Mouse (Mus musculus) heart, embryonic 10.5 days (tissue): ENCODE results near the gene Scube2. TPM values are rescaled to one million over a fixed set of nuclear protein-coding genes. Genes with fewer than 3 reads are reported as not detected.

Experiments
- DNase-seq: peaks from one replicate; pipeline ENCODE4 v3.0.0-alpha.2; 2017; ENCODE audit warnings: low spot score
- H3K27ac ChIP-seq: fragments of 300-500 bp; sonication (generic); 2 replicates; pipeline ENCODE4 v1.5.1; 2016; ENCODE audit warnings: mild to moderate bottlenecking
- H3K27me3 ChIP-seq: fragments of 300-500 bp; sonication (generic); 2 replicates; pipeline ENCODE4 v1.6.1; 2016; ENCODE audit warnings: mild to moderate bottlenecking; ENCODE audit not compliant: poor library complexity, insufficient read depth, severe bottlenecking
- H3K36me3 ChIP-seq: fragments of 300-500 bp; sonication (generic); 2 replicates; pipeline ENCODE4 v1.6.1; 2016; ENCODE audit warnings: mild to moderate bottlenecking, moderate library complexity
- H3K4me1 ChIP-seq: fragments of 300-500 bp; sonication (generic); 2 replicates; pipeline ENCODE4 v1.6.1; 2016; ENCODE audit warnings: mild to moderate bottlenecking
- H3K4me3 ChIP-seq: fragments of 300-500 bp; sonication (generic); 2 replicates; pipeline ENCODE4 v1.5.1; 2016; ENCODE audit warnings: mild to moderate bottlenecking, moderate library complexity
- H3K9me3 ChIP-seq: fragments of 300-500 bp; sonication (generic); 2 replicates; pipeline ENCODE4 v1.6.1; 2016; ENCODE audit warnings: mild to moderate bottlenecking, moderate library complexity
- WGBS: fragments of 180-500 bp; shearing (Covaris S2); methylation state at CpG from one replicate; pipeline ENCODE4 v1.1.7; 2016; 5-methylcytosine and 5-hydroxymethylcytosine counted together
- polyA plus RNA-seq: library from polyadenylated mRNA; unstranded; fragments of >200 nt; fragmentation: Nextera tagmentation; extraction: Ambion mirVana; gene quantifications from 2 replicates; pipeline ENCODE4 v1.2.1, GENCODE M21; 2016

The Scube2 gene
- polyA plus RNA-seq, 1 experiment from 2014 or later = 4.7 TPM

DNA sequence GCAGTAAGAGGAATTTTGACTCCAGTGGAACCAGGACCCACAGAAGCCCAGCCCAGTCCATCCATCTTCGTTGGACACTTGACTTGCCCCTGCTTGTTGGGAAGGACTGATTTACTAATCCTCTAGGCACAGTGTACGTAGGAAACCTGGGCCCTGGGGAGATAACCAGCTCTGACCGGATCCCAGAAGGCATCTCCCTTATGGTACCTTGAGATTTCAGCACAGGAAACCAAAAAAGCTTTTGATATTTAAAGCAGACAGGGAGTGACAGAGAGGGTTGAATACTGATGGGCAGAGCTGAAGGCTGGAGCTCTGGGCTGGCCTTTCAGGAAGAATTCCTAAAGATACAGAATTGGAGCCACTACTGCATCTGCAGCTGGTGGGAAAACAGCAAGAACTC is 10.1 kb upstream of the Scube2 start:
- no peak for DNase-seq
- Histone ChIP-seq H3K27me3 (no peaks in the 10 kb centered on the region), H3K36me3 (no peaks in the 10 kb centered on the region), H3K9me3 (no peaks in the 10 kb centered on the region), H3K27ac (no peak overlapping the region), H3K4me3 (no peak overlapping the region), H3K4me1 (peaks cover 10% of the 10 kb centered on the region)
- WGBS = 43% methylated on average over 3 of the region's 3 CpGs

DNA sequence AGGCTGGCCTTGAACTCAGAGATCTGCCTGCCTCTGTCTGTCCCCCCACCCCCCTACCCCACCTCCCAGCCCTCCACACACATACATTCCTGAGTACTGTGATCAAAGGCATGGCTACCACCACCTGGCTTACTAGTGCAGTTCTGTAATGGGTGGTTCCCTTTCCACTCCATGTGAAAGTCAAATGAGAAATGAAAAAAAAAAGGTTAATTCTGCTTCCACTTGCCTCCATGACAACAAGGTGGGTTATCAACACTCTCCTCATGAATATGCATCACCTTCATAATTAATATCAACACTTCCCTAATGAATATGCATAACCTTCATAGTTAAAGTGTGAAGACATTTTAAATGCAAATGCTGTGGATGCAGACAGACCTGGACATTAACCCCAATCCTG is 9.6 kb upstream of the Scube2 start:
- no peak overlapping the region for H3K4me3 ChIP-seq
- no peaks in the 10 kb centered on the region for H3K36me3 ChIP-seq
- no peak overlapping the region for H3K27ac ChIP-seq
- H3K9me3 ChIP-seq = no peaks in the 10 kb centered on the region
- peaks cover 10% of the 10 kb centered on the region for H3K4me1 ChIP-seq
- DNase-seq = no peak
- no peaks in the 10 kb centered on the region for H3K27me3 ChIP-seq

DNA sequence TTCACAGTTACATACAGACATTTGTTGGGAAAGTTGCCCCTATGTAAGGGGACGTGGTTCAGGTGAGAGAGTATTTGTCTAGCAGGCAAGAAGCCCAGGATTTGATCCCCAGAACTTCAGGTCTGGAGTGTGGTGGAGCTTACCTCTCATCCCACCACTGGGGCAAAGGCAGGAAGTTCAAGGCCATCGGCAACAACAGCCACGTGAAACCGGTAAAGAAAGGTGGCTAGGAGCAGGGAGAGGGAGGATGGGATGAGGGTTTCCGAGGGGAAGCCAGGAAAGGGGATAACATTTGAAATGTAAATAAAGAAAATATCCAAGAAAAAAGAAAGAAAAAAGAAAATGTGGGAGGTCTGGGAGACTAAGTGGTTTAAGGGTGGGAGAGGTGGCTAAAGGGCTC is 7.7 kb upstream of the Scube2 start:
- H3K27ac ChIP-seq = no peak overlapping the region
- no peak for DNase-seq
- H3K4me3 ChIP-seq = no peak overlapping the region
- H3K9me3 ChIP-seq = no peaks in the 10 kb centered on the region
- H3K4me1 ChIP-seq = peaks cover 7% of the 10 kb centered on the region
- no peaks in the 10 kb centered on the region for H3K36me3 ChIP-seq
- WGBS = 58% methylated on average over 5 of the region's 5 CpGs
- no peaks in the 10 kb centered on the region for H3K27me3 ChIP-seq

GRCm38 (mm10) chr7:109871232-109871631 is 5.8 kb upstream of the Scube2 start:
- peaks cover 10% of the 10 kb centered on the region; the same call in 1 of the 2 replicates for H3K27me3 ChIP-seq
- no peak overlapping the region for H3K27ac ChIP-seq
- H3K4me1 ChIP-seq = peaks cover 12% of the 10 kb centered on the region
- no peaks in the 10 kb centered on the region for H3K36me3 ChIP-seq
- DNase-seq = no peak
- no peaks in the 10 kb centered on the region for H3K9me3 ChIP-seq
- H3K4me3 ChIP-seq = no peak overlapping the region
- WGBS = 67% methylated on average over 5 of the region's 5 CpGs

- no peaks in the 10 kb centered on the region for H3K9me3 ChIP-seq
- H3K4me1 ChIP-seq = peaks cover 35% of the 10 kb centered on the region
- 17% methylated on average over 3 of the region's 3 CpGs for WGBS
- no peaks in the 10 kb centered on the region for H3K36me3 ChIP-seq
- DNase-seq = no peak
- no peak overlapping the region for H3K4me3 ChIP-seq
- peaks cover 35% of the 10 kb centered on the region for H3K27me3 ChIP-seq
- no peak overlapping the region for H3K27ac ChIP-seq
Measured at GRCm38 (mm10) chr7:109868498-109868897, 3.0 kb upstream of the Scube2 start.

DNA sequence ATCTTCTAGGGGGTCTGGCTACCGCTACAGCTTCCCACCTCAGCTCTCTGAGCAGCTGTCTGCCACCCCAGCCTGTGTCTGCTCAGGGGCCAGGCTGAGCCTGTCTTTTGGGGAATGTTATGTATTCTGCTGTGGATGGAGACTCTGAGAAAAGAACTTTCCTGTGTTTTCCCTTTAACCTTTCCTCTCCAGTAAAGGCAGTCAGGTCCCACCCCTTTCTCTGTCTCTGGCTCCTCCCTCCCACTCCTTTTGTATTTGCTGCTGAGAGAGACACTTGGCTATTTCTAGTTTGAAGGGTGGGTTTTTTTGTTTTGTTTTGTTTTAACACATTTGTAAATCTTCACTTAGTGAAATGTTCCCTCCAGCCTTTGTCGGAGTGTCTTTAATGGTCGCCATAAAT is 1.2 kb upstream of the Scube2 start:
- Histone ChIP-seq H3K27ac (no peak overlapping the region), H3K9me3 (no peaks in the 10 kb centered on the region), H3K4me3 (no peak overlapping the region), H3K27me3 (peaks cover 44% of the 10 kb centered on the region), H3K4me1 (peaks cover 37% of the 10 kb centered on the region), H3K36me3 (no peaks in the 10 kb centered on the region)
- 74% methylated on average over 3 of the region's 3 CpGs for WGBS
- no peak for DNase-seq

- Histone ChIP-seq H3K27me3 (peaks cover 44% of the 10 kb centered on the region), H3K36me3 (no peaks in the 10 kb centered on the region)
- no peak for DNase-seq
Measured at GRCm38 (mm10) chr7:109863561-109863960, 1.9 kb downstream of the Scube2 start.

GRCm38 (mm10) chr7:109860162-109860561 is 5.3 kb downstream of the Scube2 start:
- no peak for DNase-seq
- no peaks in the 10 kb centered on the region for H3K36me3 ChIP-seq
- WGBS = 87% methylated on average over 7 of the region's 7 CpGs

More at GRCm38 (mm10) chr7:109863561-109863960, 1.9 kb downstream of the Scube2 start:
- Histone ChIP-seq H3K4me1 (peaks cover 51% of the 10 kb centered on the region), H3K4me3 (no peak overlapping the region), H3K9me3 (no peaks in the 10 kb centered on the region), H3K27ac (no peak overlapping the region)
- WGBS = 27% methylated on average over 4 of the region's 4 CpGs

DNA sequence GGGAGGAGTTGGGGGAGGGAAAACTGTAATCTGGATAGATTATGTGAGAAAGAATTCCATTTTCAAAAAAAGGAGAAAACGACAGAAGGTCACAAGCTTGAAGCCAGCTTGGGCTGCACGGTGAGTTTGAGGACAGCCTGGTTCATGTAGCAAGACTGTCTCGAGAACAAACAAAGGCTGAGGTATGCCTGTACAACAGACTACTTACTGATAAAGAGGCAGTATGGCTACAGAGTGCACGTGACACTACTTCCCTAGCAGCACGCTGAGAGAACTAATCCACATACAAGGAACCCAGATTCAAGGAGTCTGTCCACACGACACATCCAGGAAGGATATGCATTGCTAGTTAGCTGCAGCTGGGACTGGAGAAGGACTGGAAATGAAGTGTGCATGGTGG is 6.1 kb downstream of the Scube2 start:
- no peak for DNase-seq
- Histone ChIP-seq H3K4me3 (no peak overlapping the region), H3K4me1 (peaks cover 38% of the 10 kb centered on the region), H3K36me3 (no peaks in the 10 kb centered on the region), H3K9me3 (no peaks in the 10 kb centered on the region), H3K27me3 (peaks cover 17% of the 10 kb centered on the region), H3K27ac (peak overlapping the region; percentile 62; the same call in 1 of the 2 replicates)
- WGBS = 13% methylated on average over 6 of the region's 6 CpGs

More at GRCm38 (mm10) chr7:109860162-109860561, 5.3 kb downstream of the Scube2 start:
- H3K27ac ChIP-seq = no peak overlapping the region
- no peak overlapping the region for H3K4me3 ChIP-seq
- H3K4me1 ChIP-seq = peaks cover 38% of the 10 kb centered on the region
- H3K27me3 ChIP-seq = peaks cover 25% of the 10 kb centered on the region
- no peaks in the 10 kb centered on the region for H3K9me3 ChIP-seq

- H3K27me3 ChIP-seq = no peaks in the 10 kb centered on the region
- H3K36me3 ChIP-seq = no peaks in the 10 kb centered on the region
- WGBS = 12% methylated on average over 7 of the region's 7 CpGs
- H3K4me3 ChIP-seq = no peak overlapping the region
- H3K27ac ChIP-seq = peak overlapping the region; percentile 49
- peaks cover 74% of the 10 kb centered on the region for H3K4me1 ChIP-seq
- peak; percentile 81 for DNase-seq
- no peaks in the 10 kb centered on the region for H3K9me3 ChIP-seq
Measured at GRCm38 (mm10) chr7:109852752-109853212, 12.7 kb downstream of the Scube2 start.

- Histone ChIP-seq H3K27me3 (no peaks in the 10 kb centered on the region), H3K9me3 (no peaks in the 10 kb centered on the region), H3K4me1 (peaks cover 74% of the 10 kb centered on the region), H3K36me3 (no peaks in the 10 kb centered on the region), H3K27ac (no peak overlapping the region), H3K4me3 (no peak overlapping the region)
- DNase-seq = no peak
- 73% methylated on average over 7 of the region's 7 CpGs for WGBS
Measured at GRCm38 (mm10) chr7:109852017-109852416, 13.5 kb downstream of the Scube2 start.

- Histone ChIP-seq H3K27me3 (no peaks in the 10 kb centered on the region), H3K4me1 (peaks cover 68% of the 10 kb centered on the region), H3K9me3 (no peaks in the 10 kb centered on the region), H3K27ac (peak overlapping the region; percentile 67; the same call in 1 of the 2 replicates), H3K4me3 (no peak overlapping the region), H3K36me3 (no peaks in the 10 kb centered on the region)
- WGBS = 77% methylated on average over 3 of the region's 3 CpGs
- DNase-seq = no peak
Measured at GRCm38 (mm10) chr7:109850531-109850930, 14.9 kb downstream of the Scube2 start.

- peak overlapping the region; percentile 74; the same call in 1 of the 2 replicates for H3K27ac ChIP-seq
- peaks cover 66% of the 10 kb centered on the region for H3K4me1 ChIP-seq
- H3K9me3 ChIP-seq = no peaks in the 10 kb centered on the region
- no peaks in the 10 kb centered on the region for H3K27me3 ChIP-seq
- DNase-seq = no peak
- H3K36me3 ChIP-seq = no peaks in the 10 kb centered on the region
- H3K4me3 ChIP-seq = no peak overlapping the region
- WGBS = 53% methylated on average over 8 of the region's 8 CpGs
Measured at GRCm38 (mm10) chr7:109849750-109850434, 15.6 kb downstream of the Scube2 start.
